Mouse (Mus musculus) c-Kit-negative CD71-positive TER-119-positive erythroid progenitor cells, embryonic 14.5 days (primary cell): ENCODE data around the gene Scaf11.
"Not testable (repeated sequence)": the region's sequence is repeated elsewhere in the genome, so short reads cannot be mapped to it uniquely, and the experiment has no call there.

Source experiments
- DNase-seq: peaks from one replicate; pipeline ENCODE4 v3.0.0-alpha.2; 2013; ENCODE audit warnings: low read depth, low spot score

The Scaf11 gene

GRCm38 (mm10) chr15:96460730-96461540 lies at the start of gene Scaf11:
TSS of gene Scaf11 (minus strand) at chr15:96460843.
- peak; percentile 91 for DNase-seq

DNA sequence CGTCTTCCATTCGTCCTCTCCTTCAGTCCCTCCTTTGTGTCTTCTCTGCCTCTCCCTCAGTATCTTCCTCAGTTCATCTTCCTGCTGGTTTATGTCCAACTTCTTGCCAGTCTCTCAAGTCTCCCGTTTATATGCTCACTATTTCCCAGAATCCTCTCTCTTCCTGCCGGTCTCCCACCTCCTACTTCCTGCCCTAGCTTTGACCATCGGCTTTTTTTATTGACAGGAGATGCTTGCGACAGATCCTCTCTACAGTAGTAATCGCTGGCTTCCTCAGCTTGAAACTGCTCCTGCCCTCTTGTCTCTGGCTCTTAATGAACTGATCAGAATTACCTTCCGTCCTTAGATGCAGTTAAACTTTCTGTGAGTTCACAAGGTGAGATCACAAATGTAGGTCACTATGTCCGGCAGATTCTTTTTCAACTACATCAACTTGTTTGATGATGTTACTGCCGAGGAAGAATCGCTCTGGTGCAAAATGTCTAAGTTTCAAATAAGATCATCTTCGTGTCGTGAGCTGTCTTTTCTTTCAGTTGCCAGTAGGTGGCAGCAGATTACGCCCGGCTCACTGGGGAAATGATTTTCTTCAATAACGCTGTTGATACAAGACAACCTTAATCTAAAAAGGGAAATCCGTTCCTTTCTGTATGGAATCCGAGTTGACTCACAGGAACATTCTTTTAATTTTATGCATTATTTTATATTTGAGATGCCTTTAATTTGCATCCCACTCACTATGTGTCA lies 46.6 kb upstream of the Scaf11 start:
- peak; percentile 27 for DNase-seq

- DNase-seq = no peak
These were observed 37.0 kb upstream of the Scaf11 start for GRCm38 (mm10) chr15:96497646-96498045.

DNA sequence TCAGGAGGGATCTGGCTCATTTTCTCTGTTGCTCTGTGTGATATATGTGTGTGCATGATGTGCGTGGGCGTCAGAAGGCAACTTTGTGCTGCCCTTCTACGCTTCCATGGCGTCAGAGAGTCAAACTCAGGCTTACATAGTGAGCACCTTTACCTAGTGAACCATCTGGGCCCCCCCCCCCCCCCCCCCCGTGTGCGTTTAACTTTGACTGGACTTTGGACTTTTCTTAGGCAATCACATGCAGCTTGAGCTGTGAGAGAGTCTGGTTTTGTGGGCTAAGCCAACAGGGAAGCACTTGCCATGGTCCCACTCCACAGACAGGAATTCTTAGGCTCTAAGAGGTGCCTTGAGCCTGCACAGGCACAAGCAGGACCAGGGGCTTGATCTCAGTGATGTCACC lies 33.6 kb upstream of the Scaf11 start:
- no peak for DNase-seq

DNA sequence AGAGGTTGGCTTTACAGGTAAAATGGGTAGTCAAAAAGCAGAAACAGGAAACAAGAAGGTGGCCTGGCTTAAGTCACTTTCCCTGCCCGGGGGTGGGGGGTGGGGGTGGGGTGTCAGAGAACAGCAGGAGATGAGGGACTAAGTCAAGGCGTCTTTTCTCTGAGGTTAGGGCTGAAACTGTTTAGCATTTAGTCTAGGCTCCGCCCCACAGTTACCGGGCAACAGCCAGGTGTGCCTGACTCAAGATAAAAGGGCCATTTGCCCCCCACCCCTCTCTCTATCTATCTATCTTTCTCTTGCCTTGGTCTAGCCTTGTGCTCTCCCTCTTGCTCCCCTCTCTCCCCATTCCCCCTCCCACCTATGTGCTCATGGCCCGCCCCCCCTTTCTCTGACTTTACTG lies 32.9 kb upstream of the Scaf11 start:
- no peak for DNase-seq

GRCm38 (mm10) chr15:96492919-96493318 lies 32.3 kb upstream of the Scaf11 start:
- DNase-seq = not testable (repeated sequence)

DNA sequence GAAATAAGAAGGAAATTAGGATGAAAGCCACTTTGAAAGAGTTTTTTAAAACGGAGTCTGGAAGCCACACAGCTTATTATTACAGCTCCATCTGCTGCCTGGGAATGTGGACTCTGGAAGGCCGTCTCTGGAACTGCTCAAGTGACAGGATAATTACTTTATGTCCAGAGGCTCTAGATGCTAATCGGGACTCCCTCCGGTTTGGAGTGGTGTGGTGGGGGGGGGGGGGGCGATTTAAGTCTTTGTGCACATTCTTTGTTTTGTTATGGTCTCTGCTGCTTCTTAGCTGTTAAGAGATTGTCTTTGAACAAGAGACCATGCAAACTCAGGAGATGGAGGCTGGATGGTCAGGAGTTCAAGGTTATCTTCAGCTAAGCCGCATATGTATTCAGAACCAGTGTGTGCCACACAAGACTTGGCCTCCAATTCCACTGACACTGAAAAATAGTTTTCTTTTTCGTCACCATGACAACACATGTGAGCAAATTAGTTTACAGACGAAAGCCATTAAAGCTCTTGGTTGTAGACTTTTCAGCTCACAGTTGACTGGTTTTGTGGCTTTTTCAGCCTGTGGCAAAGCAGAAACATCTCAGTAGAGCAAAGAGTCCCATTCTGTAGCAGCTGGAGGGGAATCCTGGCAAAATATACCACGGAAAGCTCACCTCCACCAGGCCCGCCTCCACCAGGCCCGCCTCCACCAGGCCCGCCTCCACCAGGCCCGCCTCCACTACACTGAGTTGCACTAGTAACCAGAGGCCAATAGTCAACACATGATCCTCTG lies 31.4 kb upstream of the Scaf11 start:
- DNase-seq = no peak

DNA sequence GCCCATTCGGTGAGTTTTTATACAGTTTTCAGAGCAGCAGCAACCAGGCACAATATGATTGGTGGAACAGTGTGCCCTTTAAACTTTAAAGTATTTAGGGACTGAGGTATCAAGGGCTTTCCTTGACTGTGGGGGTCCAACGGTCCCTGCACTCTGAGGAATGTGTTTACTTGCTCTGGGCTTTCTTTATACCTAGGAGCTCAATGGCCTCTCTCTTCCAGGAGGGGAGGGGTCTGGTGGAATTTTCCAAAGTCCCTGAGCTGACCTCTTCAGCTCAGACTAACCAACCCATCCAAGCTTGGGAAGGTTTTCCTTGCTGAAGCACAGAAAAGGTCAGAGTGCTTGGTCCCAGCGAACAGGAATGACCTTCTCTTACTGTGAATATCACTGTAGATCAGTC lies 30.8 kb upstream of the Scaf11 start:
- DNase-seq = no peak

DNA sequence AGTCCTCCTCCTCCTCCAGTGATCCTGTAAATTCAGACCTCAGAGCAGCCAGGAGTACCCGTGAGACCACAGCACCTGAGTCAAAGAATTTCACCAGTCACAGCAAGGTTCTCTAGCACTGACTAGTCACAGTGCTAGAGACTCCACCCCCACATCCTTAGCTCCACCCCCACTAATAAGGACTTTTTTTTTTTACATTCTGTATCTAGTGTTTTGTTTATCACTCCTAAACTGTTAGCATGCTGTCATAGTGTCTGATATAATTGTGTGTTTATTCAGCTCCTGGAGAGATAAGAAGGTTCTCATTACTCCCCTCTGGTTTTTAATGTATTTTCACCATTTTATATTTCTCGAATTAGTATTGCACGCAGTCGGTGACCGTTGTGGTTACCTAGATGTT lies 29.5 kb upstream of the Scaf11 start:
- DNase-seq = no peak

GRCm38 (mm10) chr15:96488941-96489786 lies 28.5 kb upstream of the Scaf11 start:
- DNase-seq = no peak

GRCm38 (mm10) chr15:96487066-96487698 lies 26.5 kb upstream of the Scaf11 start:
- DNase-seq = no peak

GRCm38 (mm10) chr15:96480822-96481221 lies 20.2 kb upstream of the Scaf11 start:
- no peak for DNase-seq

GRCm38 (mm10) chr15:96478006-96478405 lies 17.4 kb upstream of the Scaf11 start:
- no peak for DNase-seq

DNA sequence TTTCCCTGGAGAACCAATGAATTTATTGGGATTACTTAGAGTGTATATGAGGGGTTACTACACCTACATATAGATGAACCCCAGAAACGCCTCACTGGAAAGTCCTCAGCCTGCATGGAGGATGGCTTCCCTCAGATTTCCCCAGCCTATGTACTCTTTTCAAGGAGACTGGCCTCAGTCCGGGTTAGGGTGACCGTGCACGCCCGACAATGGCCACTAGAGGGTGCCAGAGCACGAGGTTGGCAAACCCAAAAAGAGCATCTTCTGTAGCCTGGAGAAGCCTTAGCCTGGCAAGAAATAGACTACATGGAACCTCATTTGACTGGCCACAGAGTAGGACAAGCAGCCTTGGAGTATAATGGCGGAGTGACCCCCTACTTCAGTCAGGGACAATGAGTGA lies 15.7 kb upstream of the Scaf11 start:
- peak; percentile 51 for DNase-seq

DNA sequence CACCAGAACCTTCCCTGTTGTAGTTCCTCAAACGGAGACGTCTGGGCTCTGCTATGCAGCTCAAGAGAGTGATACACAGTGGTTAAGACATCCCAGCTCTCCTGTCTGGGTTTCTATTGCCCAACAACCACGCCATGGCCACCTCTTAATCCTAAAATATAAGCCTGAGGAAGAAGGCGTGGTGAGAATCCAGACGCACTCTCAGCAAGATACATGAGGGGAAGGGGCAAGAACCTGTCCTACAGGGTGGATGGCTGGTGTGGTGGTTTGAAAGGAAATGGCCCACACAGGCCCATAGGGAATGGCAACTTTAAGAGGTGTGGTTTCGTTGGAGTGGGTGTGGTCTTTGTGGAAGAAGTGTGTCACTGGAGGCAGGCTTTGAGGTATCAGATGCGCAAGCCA lies 14.9 kb upstream of the Scaf11 start:
- DNase-seq = no peak

DNA sequence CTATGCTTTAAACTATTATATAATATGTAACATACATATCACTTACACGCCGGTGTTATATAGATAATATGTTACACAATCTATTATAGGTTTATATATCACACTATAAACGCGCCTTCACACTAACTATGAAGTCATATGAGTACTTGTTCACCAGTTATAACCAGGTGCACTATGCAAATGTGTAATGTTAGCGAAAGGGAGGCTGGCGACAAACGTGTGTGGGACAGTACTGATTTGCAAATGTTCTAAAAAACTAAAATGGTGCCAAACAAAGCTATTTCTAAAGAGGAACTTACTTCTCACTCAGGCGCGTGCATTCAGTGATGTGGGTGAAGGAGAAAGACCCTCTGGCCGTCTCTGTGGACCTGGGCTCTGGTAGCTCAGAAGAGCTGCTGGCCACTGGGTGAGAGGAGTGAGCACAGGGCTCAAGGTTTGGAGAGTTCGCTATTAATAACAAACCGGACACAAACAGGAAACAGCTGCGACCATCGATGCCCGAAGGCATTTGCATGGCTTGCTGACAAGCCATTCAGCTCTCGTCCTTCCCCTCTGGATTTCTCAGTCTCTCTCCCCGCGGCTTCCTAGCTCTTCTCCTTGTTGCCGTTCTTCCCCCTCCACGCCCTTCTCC lies 13.8 kb upstream of the Scaf11 start:
- DNase-seq = no peak

GRCm38 (mm10) chr15:96473920-96474319 lies 13.3 kb upstream of the Scaf11 start:
- no peak for DNase-seq

DNA sequence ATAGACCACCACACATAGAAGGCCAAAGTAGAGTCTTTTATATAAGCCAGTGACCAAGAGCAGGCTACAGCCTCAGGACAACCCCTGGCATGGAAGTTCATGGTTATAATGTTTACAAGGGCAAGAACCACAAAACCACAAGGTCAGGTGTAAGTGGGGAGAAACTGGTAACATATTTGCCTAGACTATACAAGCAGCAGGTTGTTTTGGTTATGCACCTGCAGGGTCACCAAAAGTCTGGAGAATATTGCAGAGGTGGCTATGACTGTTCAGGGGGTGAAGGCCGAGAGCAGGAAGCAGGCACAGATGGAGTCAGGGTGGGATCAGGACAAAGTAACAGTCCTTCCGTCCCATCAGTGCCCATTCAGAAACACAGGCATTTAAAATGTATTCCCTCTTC lies 7.7 kb upstream of the Scaf11 start:
- no peak for DNase-seq

GRCm38 (mm10) chr15:96467844-96468243 lies 7.2 kb upstream of the Scaf11 start:
- DNase-seq = no peak

GRCm38 (mm10) chr15:96466362-96466903 lies 5.8 kb upstream of the Scaf11 start:
- no peak for DNase-seq
